Mouse (Mus musculus) neural tube, embryonic 15.5 days (tissue): ENCODE measurements around the gene Ankrd13d. TPM values are rescaled to one million over a fixed set of nuclear protein-coding genes. Genes with fewer than 3 reads are reported as not detected.

Source experiments
- ATAC-seq: fragments of 200-750 bp; cut with Nextera tagmentation; 2 replicates; pipeline ENCODE4 v1.8.0; 2017; ENCODE audit warnings: mild to moderate bottlenecking, moderate TSS enrichment, moderate library complexity; ENCODE audit not compliant: low FRiP score
- H3K27ac ChIP-seq: fragments of 300-500 bp; sonication (generic); replicated peaks from 2 replicates; pipeline ENCODE4 v1.5.1; 2015; ENCODE audit warnings: mild to moderate bottlenecking, inconsistent platforms
- H3K27me3 ChIP-seq: fragments of 300-500 bp; sonication (generic); replicated peaks from 2 replicates; pipeline ENCODE4 v1.6.1; 2015; ENCODE audit warnings: inconsistent platforms
- H3K36me3 ChIP-seq: fragments of 300-500 bp; sonication (generic); 2 replicates; pipeline ENCODE4 v1.6.1; 2015; ENCODE audit warnings: inconsistent platforms
- H3K4me1 ChIP-seq: fragments of 300-500 bp; sonication (generic); 2 replicates; pipeline ENCODE4 v1.6.1; 2015; ENCODE audit warnings: inconsistent platforms
- H3K4me2 ChIP-seq: fragments of 300-500 bp; sonication (generic); 2 replicates; pipeline ENCODE4 v1.6.1; 2015; ENCODE audit warnings: inconsistent platforms, mild to moderate bottlenecking, moderate library complexity
- H3K4me3 ChIP-seq: fragments of 300-500 bp; sonication (generic); replicated peaks from 2 replicates; pipeline ENCODE4 v1.5.1; 2015; ENCODE audit warnings: mild to moderate bottlenecking, inconsistent platforms
- H3K9ac ChIP-seq: fragments of 300-500 bp; sonication (generic); replicated peaks from 2 replicates; pipeline ENCODE4 v1.6.1; 2015; ENCODE audit warnings: mild to moderate bottlenecking, inconsistent platforms
- H3K9me3 ChIP-seq: fragments of 300-500 bp; sonication (generic); replicated peaks from 2 replicates; pipeline ENCODE4 v1.6.1; 2016; ENCODE audit warnings: inconsistent platforms
- WGBS: fragments of 180-500 bp; shearing (Covaris S2); methylation state at CpG from one replicate; pipeline ENCODE4 v1.1.7; 2015; ENCODE audit warnings: mixed read lengths; 5-methylcytosine and 5-hydroxymethylcytosine counted together
- polyA plus RNA-seq: library from polyadenylated mRNA; unstranded; fragments of >200 nt; fragmentation: Nextera tagmentation; extraction: Ambion mirVana; gene quantifications from 2 replicates; pipeline ENCODE4 v1.2.1, GENCODE M21; 2015

Gene Ankrd13d
- polyA plus RNA-seq, 1 experiment from 2014 or later = 75.4 TPM

DNA sequence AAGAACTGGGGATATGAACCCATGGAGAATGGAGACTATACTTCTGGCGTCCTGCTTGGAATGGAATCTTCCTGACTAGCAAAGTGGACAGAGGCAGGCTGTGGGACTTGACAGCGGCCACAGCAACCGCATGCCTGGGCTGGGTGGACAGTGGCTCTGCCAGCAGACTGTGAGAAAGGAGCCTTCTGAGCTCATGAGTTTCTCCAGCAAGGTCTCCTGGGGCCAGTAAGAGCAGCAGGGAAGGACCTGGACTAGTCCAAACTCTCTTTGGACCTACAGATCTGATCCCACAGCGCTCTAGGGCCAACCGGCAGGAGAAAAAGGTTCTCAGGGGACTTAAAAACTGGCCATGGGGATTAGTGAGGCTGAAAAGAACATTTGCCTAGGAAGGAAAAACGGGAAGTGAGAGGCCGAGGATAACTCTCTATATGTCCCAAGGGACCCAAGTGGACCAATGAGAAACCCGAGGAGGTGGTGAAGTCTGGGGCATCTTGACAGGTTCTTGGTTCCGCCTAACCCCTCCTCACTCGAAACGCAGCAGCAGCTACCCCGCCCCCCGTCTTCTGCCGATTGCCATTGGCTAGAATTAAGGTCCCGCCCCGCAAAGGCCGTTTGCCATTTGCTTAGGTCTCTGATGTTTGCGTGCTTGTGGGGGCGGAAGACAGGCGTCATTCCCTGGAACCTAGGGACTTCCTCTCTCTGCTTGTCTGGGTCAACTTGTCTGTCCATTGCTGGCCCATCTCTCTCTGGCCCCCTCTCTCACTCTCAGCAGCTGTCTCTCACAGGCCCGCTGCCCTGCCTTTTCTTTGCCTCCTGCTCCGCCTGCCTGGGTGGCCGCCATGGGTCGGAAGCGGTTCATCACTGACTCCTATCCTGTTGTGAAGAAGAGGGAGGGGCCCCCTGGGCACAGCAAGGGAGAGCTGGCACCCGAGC lies 51.4 kb downstream of the Ankrd13d start, which contains the start of gene Pold4:
TSS of gene Pold4 (plus strand) at position 647 of the 933 bp plus-strand sequence.
- H3K4me3 ChIP-seq = peak within 1 kb of the TSS; percentile 51
- H3K9ac ChIP-seq = peak within 1 kb of the TSS; percentile 63
- H3K36me3 ChIP-seq = no peaks in the 10 kb centered on the region
- H3K27ac ChIP-seq = peak within 1 kb of the TSS; percentile 82
- peak; percentile 90 for ATAC-seq
- 10% methylated on average over 26 of the region's 26 CpGs for WGBS
- H3K27me3 ChIP-seq = peaks cover 24% of the 10 kb centered on the region
- H3K4me2 ChIP-seq = peak within 1 kb of the TSS; percentile 79
- peaks cover 13% of the 10 kb centered on the region for H3K4me1 ChIP-seq
- no peaks in the 10 kb centered on the region for H3K9me3 ChIP-seq

DNA sequence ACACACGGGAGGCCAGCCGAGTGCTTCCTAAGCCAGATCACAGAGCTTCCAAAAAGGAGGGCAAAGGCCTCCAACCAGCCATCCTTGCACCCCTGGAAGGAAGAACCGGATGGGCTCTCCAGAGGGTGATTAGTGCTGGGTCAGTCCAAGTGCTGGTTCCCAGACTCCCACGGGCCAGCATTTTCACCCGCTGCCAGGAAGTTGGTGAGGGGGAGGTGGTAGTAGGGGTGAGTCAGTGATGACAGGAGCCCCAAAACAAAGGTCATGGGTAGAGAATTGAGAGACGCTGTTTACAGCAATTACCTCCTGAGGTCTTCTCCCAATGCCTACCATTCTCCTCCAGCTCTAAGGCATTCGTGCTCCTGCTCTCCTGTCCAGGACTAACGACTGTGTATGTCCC lies 52.5 kb downstream of the Ankrd13d start:
- 67% methylated on average over 8 of the region's 8 CpGs for WGBS
- Histone ChIP-seq H3K27me3 (peaks cover 24% of the 10 kb centered on the region), H3K9me3 (no peaks in the 10 kb centered on the region), H3K36me3 (no peaks in the 10 kb centered on the region), H3K4me1 (peaks cover 13% of the 10 kb centered on the region), H3K4me3 (no peak overlapping the region), H3K9ac (no peak overlapping the region), H3K4me2 (no peak overlapping the region), H3K27ac (no peak overlapping the region)
- no peak for ATAC-seq

DNA sequence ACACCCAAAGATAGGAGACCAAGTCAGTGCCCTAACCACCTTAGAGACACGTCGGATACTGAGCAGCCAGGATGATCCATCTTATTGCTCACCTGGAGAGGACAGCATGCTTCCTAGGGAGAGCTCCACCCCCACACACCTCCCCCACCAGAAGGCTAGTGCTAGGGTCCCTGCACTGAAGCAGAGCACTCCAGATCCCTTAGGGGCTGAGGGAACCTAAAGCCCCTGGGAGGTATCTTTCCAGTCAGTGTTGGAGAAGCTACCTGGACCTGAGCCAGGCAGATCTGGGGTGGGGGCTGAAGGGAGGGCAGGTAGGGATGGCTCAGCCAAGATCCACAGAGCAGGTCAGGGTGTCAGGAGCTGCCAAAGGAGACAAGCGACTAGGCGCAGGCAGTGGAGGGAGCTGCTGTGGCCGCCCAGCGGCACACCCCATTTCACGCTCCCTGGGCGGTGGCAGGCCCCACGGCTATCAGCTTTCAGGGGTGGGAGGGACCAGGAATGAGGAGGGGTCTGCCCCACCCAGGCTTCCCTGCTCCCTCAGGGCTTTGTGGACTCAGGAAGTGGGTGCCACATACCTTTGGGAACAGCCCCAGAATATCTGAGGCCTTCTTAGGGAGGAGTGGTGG lies 53.4 kb downstream of the Ankrd13d start:
- H3K9me3 ChIP-seq = no peaks in the 10 kb centered on the region
- H3K27ac ChIP-seq = no peak overlapping the region
- peaks cover 13% of the 10 kb centered on the region for H3K4me1 ChIP-seq
- peaks cover 24% of the 10 kb centered on the region for H3K27me3 ChIP-seq
- H3K36me3 ChIP-seq = no peaks in the 10 kb centered on the region
- no peak overlapping the region for H3K4me3 ChIP-seq
- no peak for ATAC-seq
- no peak overlapping the region for H3K4me2 ChIP-seq
- 33% methylated on average over 9 of the region's 9 CpGs for WGBS
- no peak overlapping the region for H3K9ac ChIP-seq

DNA sequence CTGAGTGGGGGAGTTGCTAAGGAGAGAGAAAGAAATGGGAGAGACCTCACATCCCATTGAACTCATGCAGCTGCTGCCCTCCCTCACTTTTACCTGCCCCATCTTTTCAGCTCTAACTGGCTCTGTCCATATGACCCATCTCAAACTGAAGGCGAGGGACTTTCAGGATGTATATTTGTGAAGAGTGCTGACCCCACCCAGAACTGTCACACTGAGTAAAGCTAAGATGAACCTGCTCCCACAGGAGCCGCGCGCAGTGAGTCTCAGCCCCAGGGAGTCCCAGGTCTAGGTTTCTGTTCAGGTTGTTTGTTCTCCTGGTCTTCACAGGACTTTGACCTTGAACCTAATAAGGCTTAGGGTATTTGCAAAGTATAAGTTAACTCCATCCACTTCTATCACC lies 54.0 kb downstream of the Ankrd13d start:
- ATAC-seq = no peak
- H3K4me2 ChIP-seq = no peak overlapping the region
- no peak overlapping the region for H3K9ac ChIP-seq
- WGBS = 74% methylated on average over 4 of the region's 4 CpGs
- H3K9me3 ChIP-seq = no peaks in the 10 kb centered on the region
- peaks cover 13% of the 10 kb centered on the region for H3K4me1 ChIP-seq
- H3K36me3 ChIP-seq = no peaks in the 10 kb centered on the region
- H3K27me3 ChIP-seq = peaks cover 24% of the 10 kb centered on the region
- no peak overlapping the region for H3K27ac ChIP-seq
- no peak overlapping the region for H3K4me3 ChIP-seq

DNA sequence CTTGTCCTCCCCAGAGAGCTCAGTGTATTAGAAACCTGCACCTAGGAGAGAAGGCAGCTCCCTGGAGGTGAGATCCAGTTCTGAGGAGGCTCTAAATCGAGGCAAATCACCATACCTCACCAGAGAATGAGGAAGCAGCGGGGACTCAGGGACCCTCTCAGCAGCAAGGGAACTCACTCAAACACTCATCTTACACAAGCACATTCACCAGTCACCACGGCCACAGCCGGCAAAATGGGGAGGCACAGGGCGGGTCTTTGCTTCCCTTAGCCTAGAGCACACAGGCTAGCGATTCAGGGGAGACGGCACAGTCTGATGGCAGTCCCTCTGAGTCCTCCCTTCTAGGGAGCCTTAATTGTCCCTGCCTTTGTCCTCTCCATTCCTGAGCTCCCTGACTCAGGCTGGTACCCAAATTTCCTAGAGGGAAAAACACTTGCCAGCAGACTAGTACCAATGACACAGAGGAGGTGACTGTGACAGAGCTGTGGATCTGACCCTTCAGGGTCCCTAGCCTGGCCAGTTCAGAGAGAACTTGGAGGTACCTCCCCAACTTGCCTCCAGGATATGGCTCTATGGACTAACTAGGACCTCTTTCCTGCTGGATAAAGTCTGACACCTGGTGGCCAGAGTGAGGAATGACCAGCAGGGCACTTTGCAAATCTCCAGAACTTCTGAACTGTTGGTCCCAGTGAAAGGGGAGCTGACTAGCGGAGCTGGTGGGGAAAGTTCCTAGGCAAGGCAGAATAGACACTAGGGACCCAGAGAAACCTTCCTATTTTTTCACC lies 54.9 kb downstream of the Ankrd13d start:
- WGBS = 25% methylated on average over 8 of the region's 8 CpGs
- Histone ChIP-seq H3K4me3 (no peak overlapping the region), H3K9me3 (no peaks in the 10 kb centered on the region), H3K27ac (no peak overlapping the region), H3K27me3 (peaks cover 24% of the 10 kb centered on the region), H3K36me3 (no peaks in the 10 kb centered on the region), H3K4me1 (peaks cover 13% of the 10 kb centered on the region), H3K4me2 (no peak overlapping the region), H3K9ac (no peak overlapping the region)
- ATAC-seq = no peak

DNA sequence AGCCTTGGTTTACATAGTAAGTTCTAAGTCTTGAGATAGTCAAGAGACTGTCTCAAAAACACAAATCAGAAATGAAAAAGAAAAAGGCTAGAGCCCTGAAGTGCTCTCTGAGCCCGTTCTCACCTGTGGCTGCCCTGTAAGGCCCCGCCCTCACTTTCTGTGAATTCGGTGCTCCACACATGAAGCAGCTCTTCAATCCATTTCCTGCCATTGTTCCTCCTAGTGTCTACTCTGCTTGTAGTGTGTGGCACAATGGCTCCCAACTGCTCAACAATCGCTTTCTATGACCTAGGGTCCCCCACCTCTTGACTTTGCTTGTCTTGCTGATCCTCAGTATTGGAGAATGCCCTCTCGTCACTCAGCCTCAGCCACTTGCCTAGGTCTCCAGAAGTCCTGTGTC lies 55.5 kb downstream of the Ankrd13d start:
- WGBS = 71% methylated on average over 5 of the region's 5 CpGs
- peaks cover 9% of the 10 kb centered on the region for H3K4me1 ChIP-seq
- H3K9me3 ChIP-seq = no peaks in the 10 kb centered on the region
- no peak overlapping the region for H3K4me3 ChIP-seq
- no peak overlapping the region for H3K27ac ChIP-seq
- H3K36me3 ChIP-seq = no peaks in the 10 kb centered on the region
- ATAC-seq = no peak
- no peak overlapping the region for H3K9ac ChIP-seq
- no peak overlapping the region for H3K4me2 ChIP-seq
- peaks cover 24% of the 10 kb centered on the region for H3K27me3 ChIP-seq

DNA sequence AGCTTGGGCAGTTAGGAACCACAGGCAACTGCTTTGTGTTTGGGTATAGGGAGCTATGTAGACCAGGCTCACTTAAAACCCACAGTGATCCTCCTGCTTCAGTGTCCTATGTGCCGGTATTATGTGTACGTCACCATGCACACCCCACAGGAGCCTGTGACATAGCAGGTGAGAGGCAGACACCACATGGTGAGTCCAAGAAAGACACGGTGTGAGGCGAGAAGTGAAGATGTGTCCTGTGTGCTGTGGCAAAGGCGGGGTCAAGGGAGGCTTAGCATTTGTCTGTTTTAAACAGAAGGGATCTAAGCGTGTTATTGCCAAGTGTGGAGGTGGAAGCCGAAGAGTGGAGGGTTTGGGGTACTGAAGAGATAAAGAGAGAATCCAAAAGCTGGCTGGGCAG lies 56.2 kb downstream of the Ankrd13d start:
- H3K4me3 ChIP-seq = no peak overlapping the region
- no peaks in the 10 kb centered on the region for H3K36me3 ChIP-seq
- no peak overlapping the region for H3K9ac ChIP-seq
- peaks cover 24% of the 10 kb centered on the region for H3K27me3 ChIP-seq
- WGBS = 92% methylated on average over 7 of the region's 7 CpGs
- H3K9me3 ChIP-seq = no peaks in the 10 kb centered on the region
- H3K4me1 ChIP-seq = peaks cover 12% of the 10 kb centered on the region
- ATAC-seq = no peak
- no peak overlapping the region for H3K4me2 ChIP-seq
- no peak overlapping the region for H3K27ac ChIP-seq

DNA sequence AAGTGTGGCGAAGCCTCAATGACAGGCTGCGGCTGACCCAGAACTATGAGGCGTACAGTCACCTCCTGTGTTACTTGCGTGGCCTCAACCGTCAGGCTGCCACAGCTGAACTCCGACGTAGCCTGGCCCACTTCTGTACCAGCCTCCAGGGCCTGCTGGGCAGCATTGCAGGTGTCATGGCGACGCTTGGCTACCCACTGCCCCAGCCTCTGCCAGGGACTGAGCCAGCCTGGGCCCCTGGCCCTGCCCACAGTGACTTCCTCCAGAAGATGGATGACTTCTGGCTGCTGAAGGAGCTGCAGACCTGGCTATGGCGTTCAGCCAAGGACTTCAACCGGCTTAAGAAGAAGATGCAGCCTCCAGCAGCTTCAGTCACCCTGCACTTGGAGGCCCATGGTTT lies 60.8 kb downstream of the Ankrd13d start:
- Histone ChIP-seq H3K4me2 (no peak overlapping the region), H3K9ac (no peak overlapping the region), H3K9me3 (no peaks in the 10 kb centered on the region), H3K27me3 (peaks cover 19% of the 10 kb centered on the region), H3K36me3 (no peaks in the 10 kb centered on the region), H3K4me3 (no peak overlapping the region), H3K4me1 (peaks cover 26% of the 10 kb centered on the region), H3K27ac (no peak overlapping the region; the same call in 1 of the 2 replicates)
- WGBS = 74% methylated on average over 11 of the region's 11 CpGs
- ATAC-seq = peak; percentile 45; the same call in 1 of the 2 replicates

DNA sequence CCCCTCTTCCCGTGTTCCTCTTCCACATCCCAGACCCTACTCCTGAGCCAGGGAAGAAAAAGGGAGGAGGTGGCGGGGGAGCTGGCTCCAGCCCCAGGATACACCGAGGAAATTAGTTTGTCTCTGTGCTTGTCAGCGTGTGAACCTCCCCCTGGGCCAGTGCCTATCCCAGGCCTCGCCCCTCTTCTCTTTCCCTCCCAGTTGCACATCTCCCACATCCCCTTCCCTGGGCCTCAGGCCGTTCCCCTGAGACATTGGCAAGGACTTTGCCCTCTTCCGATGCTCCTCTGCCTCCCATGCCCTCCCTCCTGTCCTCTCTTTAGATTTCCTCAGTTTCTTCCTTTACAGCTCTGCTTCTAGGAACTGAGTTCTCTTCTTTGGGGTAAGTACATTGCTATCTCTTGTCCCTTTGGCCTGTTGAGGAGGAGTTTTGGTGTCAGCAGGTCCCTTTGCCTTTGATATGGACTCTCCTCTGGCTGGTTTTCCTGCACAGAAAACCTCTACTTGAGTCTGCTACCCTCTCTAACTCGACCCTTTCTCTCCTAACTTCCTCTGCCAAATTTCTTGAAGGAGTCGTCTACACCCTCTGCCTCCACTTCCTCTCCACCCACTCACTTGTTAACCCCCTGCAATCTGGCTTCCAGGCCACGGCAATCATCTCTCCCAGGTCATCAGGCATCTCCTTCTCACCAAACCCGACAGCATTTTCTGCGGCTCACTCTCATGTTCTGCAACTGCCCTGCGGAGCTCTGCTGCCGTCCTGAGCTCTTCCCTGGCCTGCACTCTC lies 61.8 kb downstream of the Ankrd13d start:
- no peak overlapping the region for H3K4me3 ChIP-seq
- H3K9me3 ChIP-seq = no peaks in the 10 kb centered on the region
- peaks cover 23% of the 10 kb centered on the region for H3K27me3 ChIP-seq
- H3K27ac ChIP-seq = no peak overlapping the region
- WGBS = 43% methylated on average over 14 of the region's 14 CpGs
- H3K4me1 ChIP-seq = peaks cover 31% of the 10 kb centered on the region
- H3K36me3 ChIP-seq = no peaks in the 10 kb centered on the region
- H3K4me2 ChIP-seq = no peak overlapping the region
- no peak for ATAC-seq
- no peak overlapping the region for H3K9ac ChIP-seq

DNA sequence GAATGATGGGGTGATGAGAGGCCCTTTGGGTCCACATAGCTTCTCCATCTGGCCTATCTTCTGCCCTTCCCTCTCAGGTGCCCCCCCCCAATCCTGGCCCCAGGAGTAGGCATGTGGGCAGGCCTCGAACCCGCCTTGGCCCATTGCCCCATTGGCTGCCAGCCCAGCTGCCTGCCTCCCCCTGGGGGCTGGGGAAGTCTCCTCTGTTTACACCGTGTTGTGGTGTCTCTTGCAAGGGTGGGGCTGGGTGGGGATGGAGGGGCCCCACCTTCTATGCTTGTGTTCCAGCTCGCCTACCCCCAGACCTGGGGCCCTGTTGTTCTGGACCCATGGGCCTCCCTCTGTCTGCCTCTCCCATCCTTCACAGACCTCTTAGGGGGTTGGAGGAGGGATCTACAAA lies 62.5 kb downstream of the Ankrd13d start:
- Histone ChIP-seq H3K36me3 (no peaks in the 10 kb centered on the region), H3K9me3 (no peaks in the 10 kb centered on the region), H3K4me3 (no peak overlapping the region), H3K27ac (no peak overlapping the region), H3K9ac (no peak overlapping the region), H3K4me2 (no peak overlapping the region), H3K4me1 (peaks cover 36% of the 10 kb centered on the region), H3K27me3 (peaks cover 27% of the 10 kb centered on the region)
- no peak for ATAC-seq
- 45% methylated on average over 4 of the region's 4 CpGs for WGBS
